Mouse (Mus musculus) bone marrow, adult 2 months (tissue): ENCODE measurements at regions not wholly inside any gene's neighbourhood (a gene's known extent, or its start where the extent isn't known, plus 50 kb on each side); places are given as distances from the start of the nearest gene placed in this dataset.

Experiments
- H3K27ac ChIP-seq: fragments of 200-500 bp; 2 replicates; pipeline ENCODE4 v1.5.1; 2012; ENCODE audit warnings: low read depth, mild to moderate bottlenecking, control low read depth, inconsistent platforms, low read length; ENCODE audit not compliant: control insufficient read depth, poor library complexity, insufficient read depth
- H3K4me1 ChIP-seq: fragments of 200-500 bp; 2 replicates; pipeline ENCODE4 v1.6.1; 2011; ENCODE audit warnings: low read length; ENCODE audit not compliant: control insufficient read depth, insufficient read depth
- H3K4me3 ChIP-seq: fragments of 200-500 bp; replicated peaks from 2 replicates; pipeline ENCODE3; 2011; ENCODE audit warnings: mild to moderate bottlenecking, low read depth, low read length, control low read depth; ENCODE audit not compliant: control insufficient read depth
- CTCF ChIP-seq: fragments of 200-500 bp; IDR thresholded peaks from 2 replicates; pipeline ENCODE4 v1.5.1; 2011; ENCODE audit warnings: low read length, control low read depth; ENCODE audit not compliant: control insufficient read depth, insufficient read depth
- POLR2A ChIP-seq: fragments of 200-500 bp; IDR thresholded peaks from 2 replicates; pipeline ENCODE4 v1.6.1; 2011; ENCODE audit warnings: low read depth, mild to moderate bottlenecking, control low read depth, low read length, borderline replicate concordance; ENCODE audit not compliant: control insufficient read depth
- WGBS: fragments of 180-500 bp; shearing (Covaris S2); methylation state at CpG from one replicate; pipeline ENCODE4 v1.1.7; 2018; 5-methylcytosine and 5-hydroxymethylcytosine counted together

- no peak overlapping the region for H3K27ac ChIP-seq
- no peak for TF ChIP-seq POLR2A
- no peak for TF ChIP-seq CTCF
- H3K4me1 ChIP-seq, result no peaks in the 10 kb centered on the region; the same call in 1 of the 2 replicates
- no peak overlapping the region for H3K4me3 ChIP-seq
- WGBS, result 81% methylated on average over 3 of the region's 3 CpGs
Observed at GRCm38 (mm10) chr12:25363341-25363740, 266.4 kb upstream of the Id2 start.

- H3K27ac ChIP-seq, result no peak overlapping the region
- no peaks in the 10 kb centered on the region; the same call in 1 of the 2 replicates for H3K4me1 ChIP-seq
- WGBS, result 84% methylated on average over 4 of the region's 4 CpGs
- no peak for TF ChIP-seq POLR2A
- H3K4me3 ChIP-seq, result no peak overlapping the region
Observed at GRCm38 (mm10) chr12:25362771-25363170, 265.8 kb upstream of the Id2 start.

GRCm38 (mm10) chr12:25360726-25361125 lies 263.8 kb upstream of the Id2 start:
- H3K27ac ChIP-seq, result no peak overlapping the region
- no peak overlapping the region for H3K4me3 ChIP-seq
- 82% methylated on average over 2 of the region's 2 CpGs for WGBS
- no peak for TF ChIP-seq POLR2A
- TF ChIP-seq CTCF, result no peak
- peaks cover 2% of the 10 kb centered on the region for H3K4me1 ChIP-seq

GRCm38 (mm10) chr12:25359931-25360330 lies 263.0 kb upstream of the Id2 start:
- TF ChIP-seq POLR2A (no peak), CTCF (no peak)
- WGBS, result 84% methylated on average over 5 of the region's 5 CpGs
- H3K4me1 ChIP-seq, result peaks cover 2% of the 10 kb centered on the region
- no peak overlapping the region for H3K4me3 ChIP-seq
- H3K27ac ChIP-seq, result no peak overlapping the region

GRCm38 (mm10) chr12:25358846-25359525 lies 262.0 kb upstream of the Id2 start:
- Histone ChIP-seq H3K27ac (no peak overlapping the region), H3K4me3 (no peak overlapping the region), H3K4me1 (peaks cover 2% of the 10 kb centered on the region)
- whole genome bisulfite sequencing, result 80% methylated on average over 8 of the region's 8 CpGs
- TF ChIP-seq POLR2A, result no peak
- TF ChIP-seq CTCF, result no peak

GRCm38 (mm10) chr12:25356774-25357173 lies 259.8 kb upstream of the Id2 start:
- H3K27ac ChIP-seq, result no peak overlapping the region
- H3K4me1 ChIP-seq, result peaks cover 4% of the 10 kb centered on the region
- H3K4me3 ChIP-seq, result no peak overlapping the region
- no peak for TF ChIP-seq CTCF
- TF ChIP-seq POLR2A, result no peak
- WGBS, result 71% methylated on average over 2 of the region's 2 CpGs

- peaks cover 4% of the 10 kb centered on the region for H3K4me1 ChIP-seq
- no peak for TF ChIP-seq POLR2A
- no peak for TF ChIP-seq CTCF
- WGBS, result 42% methylated on average over 1 of the region's 1 CpGs
- no peak overlapping the region for H3K4me3 ChIP-seq
- no peak overlapping the region for H3K27ac ChIP-seq
Observed at GRCm38 (mm10) chr12:25355217-25355616, 258.3 kb upstream of the Id2 start.

- H3K4me1 ChIP-seq, result peaks cover 4% of the 10 kb centered on the region
- WGBS, result 86% methylated on average over 10 of the region's 10 CpGs
- no peak overlapping the region for H3K4me3 ChIP-seq
- H3K27ac ChIP-seq, result no peak overlapping the region
- no peak for TF ChIP-seq POLR2A
- TF ChIP-seq CTCF, result no peak
Observed at GRCm38 (mm10) chr12:25353402-25353896, 256.5 kb upstream of the Id2 start.

GRCm38 (mm10) chr12:25352160-25352559 lies 255.2 kb upstream of the Id2 start:
- Histone ChIP-seq H3K4me1 (peaks cover 4% of the 10 kb centered on the region), H3K27ac (no peak overlapping the region), H3K4me3 (no peak overlapping the region)
- TF ChIP-seq CTCF (no peak), POLR2A (no peak)
